Mouse (Mus musculus): ENCODE results near the gene Micu1.

DNA sequence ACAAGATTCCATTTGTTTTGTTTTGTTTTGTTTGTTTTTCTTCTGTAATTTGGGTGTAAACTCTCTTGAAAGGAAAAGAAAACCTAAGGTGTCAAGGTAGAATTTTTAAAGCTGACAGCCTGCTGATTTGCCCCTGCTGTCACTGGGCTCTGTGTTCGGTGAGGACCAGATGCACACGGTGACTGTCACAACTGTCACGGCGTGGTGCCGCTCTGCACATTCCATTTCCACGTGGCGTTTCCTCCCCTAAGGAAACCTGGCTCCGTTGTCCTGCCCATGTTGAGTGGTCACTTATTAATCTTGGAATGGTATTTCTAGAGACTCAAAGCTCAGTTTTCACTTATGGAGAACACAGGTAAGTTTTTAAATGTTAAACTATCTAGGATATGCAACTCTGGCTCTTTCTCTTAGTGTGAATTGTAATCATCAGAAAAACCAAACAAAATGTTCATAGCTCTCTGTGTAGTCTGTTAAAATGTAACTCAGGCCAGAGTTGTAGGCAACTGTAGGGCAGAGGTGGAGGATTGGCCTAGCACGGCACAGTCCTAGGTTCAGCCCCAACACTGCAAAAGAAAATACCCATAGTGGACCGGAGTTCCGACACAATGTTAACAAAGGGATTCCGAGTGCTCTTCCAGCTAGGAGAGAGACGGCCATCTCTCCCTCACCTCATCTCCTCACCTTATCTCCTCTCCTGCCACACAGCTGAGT, 66.2 kb downstream of the Micu1 start:
- TF ChIP-seq POLR2A (IDR thresholded peaks at IDR 0.05; ENCODE audit: borderline replicate concordance, low read depth, low read length) (no peak), CTCF (IDR thresholded peaks at IDR 0.05; ENCODE audit: low read depth, low read length) (no peak)

All from bone marrow macrophage, adult 2 months (primary cell).